Mouse (Mus musculus) bone marrow, adult 2 months (tissue): ENCODE measurements at regions not wholly inside any gene's neighbourhood (a gene's known extent, or its start where the extent isn't known, plus 50 kb on each side); places are given as distances from the start of the nearest gene placed in this dataset.

Experiments
- CTCF ChIP-seq: fragments of 200-500 bp; IDR thresholded peaks from 2 replicates; pipeline ENCODE4 v1.5.1; 2011; ENCODE audit warnings: low read length, control low read depth; ENCODE audit not compliant: control insufficient read depth, insufficient read depth
- POLR2A ChIP-seq: fragments of 200-500 bp; IDR thresholded peaks from 2 replicates; pipeline ENCODE4 v1.6.1; 2011; ENCODE audit warnings: low read depth, mild to moderate bottlenecking, control low read depth, low read length, borderline replicate concordance; ENCODE audit not compliant: control insufficient read depth

DNA sequence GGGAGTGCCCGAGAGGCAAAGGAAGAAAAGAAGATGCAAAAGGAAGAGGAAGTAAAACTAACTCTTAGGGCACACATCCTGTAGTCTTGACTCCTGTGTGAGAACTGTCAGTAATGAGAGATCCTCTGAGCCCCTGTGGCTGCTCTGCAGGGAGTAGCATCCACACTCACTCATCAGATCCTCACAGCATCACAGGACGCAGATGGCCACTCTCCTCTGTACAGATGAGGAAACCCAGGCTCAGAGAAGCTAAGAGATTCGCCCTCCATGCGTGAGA, 117.0 kb upstream of the Habp2 start:
- TF ChIP-seq CTCF (no peak), POLR2A (no peak)
